Mouse (Mus musculus): Measurements from ENCODE around the gene Aipl1. TPM values are rescaled to one million over a fixed set of nuclear protein-coding genes. Genes with fewer than 3 reads are reported as not detected.

The Aipl1 gene
- polyA plus RNA-seq, 1 experiment from 2014 or later: 0.29 TPM

GRCm38 (mm10) chr11:72070733-72071132 lies 33.4 kb upstream of the Aipl1 start:
- Histone ChIP-seq H3K27me3 (replicated peaks; ENCODE audit: control insufficient read depth, insufficient read depth, low read length) (no peaks in the 10 kb centered on the region; the same call in 1 of the 2 replicates), H3K36me3 (ENCODE audit: control insufficient read depth, insufficient read depth, low read length) (no peaks in the 10 kb centered on the region), H3K4me2 (ENCODE audit: low read depth, low read length) (no peak overlapping the region), H3K4me1 (ENCODE audit: control insufficient read depth, insufficient read depth, low read length) (no peaks in the 10 kb centered on the region), H3K9ac (ENCODE audit: low read depth, low read length) (no peak overlapping the region), H3K9me3 (ENCODE audit: control insufficient read depth, low read length) (no peaks in the 10 kb centered on the region), H3K27ac (ENCODE audit: low read length) (no peak overlapping the region), H3K4me3 (ENCODE audit: low read length) (no peak overlapping the region)
- no peak for ATAC-seq
- 80% methylated on average over 9 of the region's 9 CpGs for WGBS

GRCm38 (mm10) chr11:72068026-72068425 lies 30.7 kb upstream of the Aipl1 start:
- Histone ChIP-seq H3K27me3 (replicated peaks; ENCODE audit: control insufficient read depth, insufficient read depth, low read length) (no peaks in the 10 kb centered on the region; the same call in 1 of the 2 replicates), H3K9ac (ENCODE audit: low read depth, low read length) (no peak overlapping the region), H3K4me2 (ENCODE audit: low read depth, low read length) (no peak overlapping the region), H3K27ac (ENCODE audit: low read length) (no peak overlapping the region), H3K4me3 (ENCODE audit: low read length) (no peak overlapping the region), H3K9me3 (ENCODE audit: control insufficient read depth, low read length) (no peaks in the 10 kb centered on the region), H3K36me3 (ENCODE audit: control insufficient read depth, insufficient read depth, low read length) (no peaks in the 10 kb centered on the region), H3K4me1 (ENCODE audit: control insufficient read depth, insufficient read depth, low read length) (no peaks in the 10 kb centered on the region)
- 67% methylated on average over 7 of the region's 7 CpGs for WGBS
- ATAC-seq: no peak

- no peak overlapping the region for H3K9ac ChIP-seq (ENCODE audit: low read depth, low read length)
- ATAC-seq: no peak
- H3K4me1 ChIP-seq (ENCODE audit: control insufficient read depth, insufficient read depth, low read length): no peaks in the 10 kb centered on the region
- no peaks in the 10 kb centered on the region for H3K9me3 ChIP-seq (ENCODE audit: control insufficient read depth, low read length)
- 76% methylated on average over 5 of the region's 5 CpGs for WGBS
- no peaks in the 10 kb centered on the region for H3K36me3 ChIP-seq (ENCODE audit: control insufficient read depth, insufficient read depth, low read length)
- H3K27ac ChIP-seq (ENCODE audit: low read length): no peak overlapping the region
- no peaks in the 10 kb centered on the region; the same call in 1 of the 2 replicates for H3K27me3 ChIP-seq (replicated peaks; ENCODE audit: control insufficient read depth, insufficient read depth, low read length)
- no peak overlapping the region for H3K4me2 ChIP-seq (ENCODE audit: low read depth, low read length)
- H3K4me3 ChIP-seq (ENCODE audit: low read length): no peak overlapping the region
Measured at GRCm38 (mm10) chr11:72067326-72067725, 30.0 kb upstream of the Aipl1 start.

DNA sequence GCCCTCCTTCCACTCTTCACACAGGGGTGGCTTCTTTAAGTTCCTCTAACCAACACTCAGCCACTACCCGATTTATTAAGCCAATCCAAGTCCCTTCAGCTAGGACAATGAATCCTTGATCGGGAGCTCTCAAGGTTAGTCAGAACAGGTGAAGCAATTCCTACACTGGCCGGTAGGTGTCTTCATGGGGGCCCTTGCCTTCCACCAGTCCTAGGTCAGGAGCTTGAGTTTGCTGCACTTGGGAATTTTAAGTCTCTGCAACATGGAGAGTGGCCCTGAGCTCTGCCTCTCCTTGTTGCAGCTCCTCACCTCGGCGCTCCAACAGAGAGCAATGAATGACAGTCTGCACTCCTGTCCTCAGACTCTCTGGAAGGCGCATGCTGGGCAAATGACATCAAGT lies 29.0 kb upstream of the Aipl1 start:
- 40% methylated on average over 6 of the region's 6 CpGs for WGBS

GRCm38 (mm10) chr11:72065103-72065502 lies 27.8 kb upstream of the Aipl1 start:
- no peak for ATAC-seq
- Histone ChIP-seq H3K9ac (ENCODE audit: low read depth, low read length) (no peak overlapping the region), H3K4me2 (ENCODE audit: low read depth, low read length) (no peak overlapping the region), H3K27ac (ENCODE audit: low read length) (no peak overlapping the region), H3K4me3 (ENCODE audit: low read length) (no peak overlapping the region), H3K27me3 (replicated peaks; ENCODE audit: control insufficient read depth, insufficient read depth, low read length) (no peaks in the 10 kb centered on the region; the same call in 1 of the 2 replicates), H3K4me1 (ENCODE audit: control insufficient read depth, insufficient read depth, low read length) (no peaks in the 10 kb centered on the region), H3K9me3 (ENCODE audit: control insufficient read depth, low read length) (no peaks in the 10 kb centered on the region), H3K36me3 (ENCODE audit: control insufficient read depth, insufficient read depth, low read length) (no peaks in the 10 kb centered on the region)
- WGBS: 79% methylated on average over 8 of the region's 8 CpGs

More for the DNA sequence above, 29.0 kb upstream of the Aipl1 start:
- no peaks in the 10 kb centered on the region for H3K4me1 ChIP-seq (ENCODE audit: control insufficient read depth, insufficient read depth, low read length)
- no peak overlapping the region for H3K9ac ChIP-seq (ENCODE audit: low read depth, low read length)
- H3K4me3 ChIP-seq (ENCODE audit: low read length): no peak overlapping the region
- H3K4me2 ChIP-seq (ENCODE audit: low read depth, low read length): no peak overlapping the region
- no peak for ATAC-seq
- no peaks in the 10 kb centered on the region for H3K36me3 ChIP-seq (ENCODE audit: control insufficient read depth, insufficient read depth, low read length)
- H3K9me3 ChIP-seq (ENCODE audit: control insufficient read depth, low read length): no peaks in the 10 kb centered on the region
- no peaks in the 10 kb centered on the region; the same call in 1 of the 2 replicates for H3K27me3 ChIP-seq (replicated peaks; ENCODE audit: control insufficient read depth, insufficient read depth, low read length)
- no peak overlapping the region for H3K27ac ChIP-seq (ENCODE audit: low read length)

- Histone ChIP-seq H3K27me3 (replicated peaks; ENCODE audit: control insufficient read depth, insufficient read depth, low read length) (no peaks in the 10 kb centered on the region; the same call in 1 of the 2 replicates), H3K36me3 (ENCODE audit: control insufficient read depth, insufficient read depth, low read length) (no peaks in the 10 kb centered on the region), H3K4me2 (ENCODE audit: low read depth, low read length) (no peak overlapping the region), H3K9ac (ENCODE audit: low read depth, low read length) (no peak overlapping the region), H3K4me3 (ENCODE audit: low read length) (no peak overlapping the region), H3K4me1 (ENCODE audit: control insufficient read depth, insufficient read depth, low read length) (no peaks in the 10 kb centered on the region), H3K27ac (ENCODE audit: low read length) (no peak overlapping the region), H3K9me3 (ENCODE audit: control insufficient read depth, low read length) (no peaks in the 10 kb centered on the region)
- no peak for ATAC-seq
- 75% methylated on average over 6 of the region's 6 CpGs for WGBS
Measured at GRCm38 (mm10) chr11:72064414-72064813, 27.1 kb upstream of the Aipl1 start.

DNA sequence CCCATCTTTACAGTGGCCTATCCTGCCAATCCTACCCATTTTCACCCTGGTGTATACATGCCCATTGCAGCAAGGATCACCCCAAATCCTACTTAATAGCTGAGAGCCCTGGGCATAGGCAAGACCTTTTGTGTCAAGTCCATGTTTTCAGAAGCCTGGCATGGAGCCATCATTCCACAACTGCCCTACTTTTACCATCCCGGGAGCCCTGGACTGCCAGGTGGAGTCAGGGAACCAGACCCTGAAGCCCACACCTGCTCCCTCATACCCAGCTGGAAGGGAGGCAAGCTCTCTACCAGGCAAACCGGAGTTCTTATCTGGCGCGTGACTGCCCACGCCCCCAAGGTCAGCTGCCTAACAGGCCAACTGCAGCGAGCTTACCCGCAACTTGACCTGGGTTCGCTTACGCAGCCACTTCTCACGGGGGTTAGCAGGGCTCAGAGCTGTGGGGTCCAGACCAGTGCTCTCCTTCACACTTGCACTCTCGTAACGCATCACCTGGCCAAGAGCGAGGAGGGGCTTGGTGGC lies 23.8 kb upstream of the Aipl1 start:
- no peak for ATAC-seq
- H3K36me3 ChIP-seq (ENCODE audit: control insufficient read depth, insufficient read depth, low read length): no peaks in the 10 kb centered on the region
- H3K9ac ChIP-seq (ENCODE audit: low read depth, low read length): no peak overlapping the region
- H3K4me3 ChIP-seq (ENCODE audit: low read length): no peak overlapping the region
- H3K27me3 ChIP-seq (replicated peaks; ENCODE audit: control insufficient read depth, insufficient read depth, low read length): no peaks in the 10 kb centered on the region
- H3K9me3 ChIP-seq (ENCODE audit: control insufficient read depth, low read length): no peaks in the 10 kb centered on the region
- WGBS: 64% methylated on average over 13 of the region's 13 CpGs
- no peaks in the 10 kb centered on the region for H3K4me1 ChIP-seq (ENCODE audit: control insufficient read depth, insufficient read depth, low read length)
- H3K4me2 ChIP-seq (ENCODE audit: low read depth, low read length): no peak overlapping the region
- H3K27ac ChIP-seq (ENCODE audit: low read length): no peak overlapping the region

DNA sequence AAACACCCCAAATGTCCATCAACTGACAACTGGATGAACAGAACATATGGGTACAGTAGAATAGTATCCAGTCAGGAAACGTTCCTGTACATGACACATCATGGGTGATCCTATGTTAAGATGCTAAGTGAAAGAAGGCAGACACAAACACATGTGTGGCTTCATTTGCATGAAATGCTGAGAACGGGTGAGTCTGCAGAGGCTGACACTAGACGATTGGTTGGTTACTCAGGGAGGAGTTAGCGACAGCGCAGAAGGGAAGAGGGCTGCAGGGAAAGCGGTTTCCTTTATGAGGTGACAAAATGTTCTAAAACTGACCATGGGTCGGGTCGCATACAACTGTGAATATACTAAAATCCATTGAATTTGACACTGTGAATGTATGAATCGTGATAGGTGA lies 23.1 kb upstream of the Aipl1 start:
- Histone ChIP-seq H3K9ac (ENCODE audit: low read depth, low read length) (no peak overlapping the region), H3K27ac (ENCODE audit: low read length) (no peak overlapping the region), H3K4me3 (ENCODE audit: low read length) (no peak overlapping the region), H3K4me1 (ENCODE audit: control insufficient read depth, insufficient read depth, low read length) (no peaks in the 10 kb centered on the region), H3K9me3 (ENCODE audit: control insufficient read depth, low read length) (no peaks in the 10 kb centered on the region), H3K4me2 (ENCODE audit: low read depth, low read length) (no peak overlapping the region), H3K27me3 (replicated peaks; ENCODE audit: control insufficient read depth, insufficient read depth, low read length) (no peaks in the 10 kb centered on the region), H3K36me3 (ENCODE audit: control insufficient read depth, insufficient read depth, low read length) (no peaks in the 10 kb centered on the region)
- no peak for ATAC-seq
- WGBS: 72% methylated on average over 9 of the region's 9 CpGs

DNA sequence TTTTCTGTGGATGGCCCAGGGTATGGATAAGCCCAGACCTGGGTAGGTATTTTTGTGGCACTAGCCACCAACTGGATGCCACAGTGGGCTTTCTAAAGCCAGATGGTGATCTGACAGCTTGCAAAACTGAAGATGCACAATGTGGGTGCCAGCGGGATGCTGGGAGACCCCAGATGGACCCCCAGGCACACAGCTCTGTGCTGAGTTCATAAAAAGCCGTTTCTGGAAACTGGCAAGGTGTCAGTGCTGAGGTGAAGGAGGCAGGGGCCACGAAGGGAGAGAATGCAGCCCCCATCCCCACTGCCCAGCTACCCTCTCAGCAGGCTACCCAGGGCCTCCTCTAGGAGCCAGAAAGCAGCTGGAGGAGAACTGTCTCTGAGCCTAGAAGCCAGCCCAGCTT lies 19.9 kb upstream of the Aipl1 start:
- Histone ChIP-seq H3K9ac (ENCODE audit: low read depth, low read length) (no peak overlapping the region), H3K4me2 (ENCODE audit: low read depth, low read length) (no peak overlapping the region), H3K27me3 (replicated peaks; ENCODE audit: control insufficient read depth, insufficient read depth, low read length) (no peaks in the 10 kb centered on the region), H3K4me1 (ENCODE audit: control insufficient read depth, insufficient read depth, low read length) (no peaks in the 10 kb centered on the region), H3K27ac (ENCODE audit: low read length) (no peak overlapping the region), H3K36me3 (ENCODE audit: control insufficient read depth, insufficient read depth, low read length) (no peaks in the 10 kb centered on the region), H3K4me3 (ENCODE audit: low read length) (no peak overlapping the region), H3K9me3 (ENCODE audit: control insufficient read depth, low read length) (no peaks in the 10 kb centered on the region)
- ATAC-seq: no peak
- 76% methylated on average over 3 of the region's 3 CpGs for WGBS

GRCm38 (mm10) chr11:72055176-72055575 lies 17.9 kb upstream of the Aipl1 start:
- no peak overlapping the region for H3K9ac ChIP-seq (ENCODE audit: low read depth, low read length)
- H3K27me3 ChIP-seq (replicated peaks; ENCODE audit: control insufficient read depth, insufficient read depth, low read length): peaks cover 14% of the 10 kb centered on the region; the same call in 1 of the 2 replicates
- no peak for ATAC-seq
- no peak overlapping the region for H3K4me2 ChIP-seq (ENCODE audit: low read depth, low read length)
- 30% methylated on average over 2 of the region's 2 CpGs for WGBS
- H3K36me3 ChIP-seq (ENCODE audit: control insufficient read depth, insufficient read depth, low read length): no peaks in the 10 kb centered on the region
- H3K27ac ChIP-seq (ENCODE audit: low read length): no peak overlapping the region
- H3K9me3 ChIP-seq (ENCODE audit: control insufficient read depth, low read length): no peaks in the 10 kb centered on the region
- H3K4me1 ChIP-seq (ENCODE audit: control insufficient read depth, insufficient read depth, low read length): peaks cover 11% of the 10 kb centered on the region
- no peak overlapping the region for H3K4me3 ChIP-seq (ENCODE audit: low read length)
